In the genomic region with DNA sequence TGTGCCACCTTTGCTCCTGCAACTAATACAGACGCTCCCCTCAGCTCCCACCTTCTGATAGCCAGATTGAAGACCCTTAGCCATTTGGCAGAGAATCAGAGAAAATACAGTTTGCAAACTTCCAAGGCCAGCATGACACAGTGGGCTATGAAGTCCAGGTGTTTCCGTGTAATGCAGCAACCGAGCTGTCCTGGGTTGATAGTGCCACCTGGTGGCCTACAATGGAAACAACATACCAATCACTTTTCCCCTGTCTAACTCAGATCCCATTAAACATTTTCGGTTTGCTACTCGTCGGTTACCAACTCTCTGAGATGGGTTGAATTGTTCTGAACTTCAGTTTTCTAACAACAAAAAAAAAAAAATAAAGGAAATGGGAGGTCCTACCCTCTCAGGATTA, we compare ENCODE assay signal across 16 mouse cellular contexts. TPM values are rescaled to one million over a fixed set of nuclear protein-coding genes. Genes with fewer than 3 reads are reported as not detected.
DNase-seq lines count a peak whose midpoint lies in the region; ATAC-seq and TF ChIP-seq lines count a peak whose summit lies in the region.
"Had no signal": no experiment of that assay in that cellular context is flagged by ENCODE, and none has a peak within 500 bp of the region (broad histone marks: within the 10 kb centered on the region; RNA-seq: fewer than 3 reads in every experiment).

No protein-coding gene starts in this region.

- no peak for TF ChIP-seq EP300 in lung, postnatal 0 days (IDR thresholded peaks at IDR 0.05)

- H3K9me3 ChIP-seq in intestine, postnatal 0 days (ENCODE audit: control insufficient read depth): no peaks in the 10 kb centered on the region
- H3K9me3 ChIP-seq in intestine, embryonic 15.5 days: no peaks in the 10 kb centered on the region
- no peaks in the 10 kb centered on the region for H3K9me3 ChIP-seq in lung, postnatal 0 days (ENCODE audit: low read length)

- no peak for DNase-seq in lung, postnatal 0 days (ENCODE audit: low spot score)
- no peak for DNase-seq in lung, postnatal 25 days (ENCODE audit: low spot score)
- peak; percentile 2 for DNase-seq in MEL-GATA-1-ER (ENCODE audit: extremely low read depth, low read depth)
- no peak for DNase-seq in cerebellum, adult 11 months
- DNase-seq: cerebellum, postnatal 14 days; heart, adult 11 months; layer of hippocampus, adult 9-11 months; lung, adult 18-20 months; right cerebral cortex, adult 18-20 months; thymus, adult 2 months had no signal

- no peak for TF ChIP-seq POLR2A in small intestine, adult 2 months (IDR thresholded peaks at IDR 0.05; ENCODE audit: low read depth, low read length)

- TF ChIP-seq CTCF in intestine, postnatal 0 days (IDR thresholded peaks at IDR 0.05; ENCODE audit: low read depth): peak; percentile 43
- TF ChIP-seq CTCF in lung, postnatal 0 days (IDR thresholded peaks at IDR 0.05): peak; percentile 21; the same call in 1 of the 2 replicates
- peak; percentile 13; the same call in 1 of the 2 replicates for TF ChIP-seq CTCF in small intestine, adult 2 months (IDR thresholded peaks at IDR 0.05; ENCODE audit: extremely low read depth, insufficient read length, insufficient replicate concordance, low read depth, low read length)

- ATAC-seq in intestine, postnatal 0 days: no peak
- no peak for ATAC-seq in intestine, embryonic 15.5 days
- no peak for ATAC-seq in lung, postnatal 0 days
- ATAC-seq in inflammation-experienced regulatory T-cells, adult 6 months: no peak

- H3K4me2 ChIP-seq in intestine, postnatal 0 days (replicated peaks; ENCODE audit: low read depth): no peak overlapping the region
- H3K4me2 ChIP-seq in intestine, embryonic 15.5 days (replicated peaks): no peak overlapping the region
- no peak overlapping the region for H3K4me2 ChIP-seq in lung, postnatal 0 days (replicated peaks; ENCODE audit: low read depth, low read length)
- H3K4me2 ChIP-seq: hindbrain, embryonic 13.5 days had no signal

- no peaks in the 10 kb centered on the region for H3K4me1 ChIP-seq in intestine, postnatal 0 days (replicated peaks; ENCODE audit: control insufficient read depth, insufficient read depth, low read length)
- no peaks in the 10 kb centered on the region for H3K4me1 ChIP-seq in intestine, embryonic 15.5 days (replicated peaks)
- H3K4me1 ChIP-seq in lung, postnatal 0 days (ENCODE audit: insufficient read depth, low read depth, low read length): no peaks in the 10 kb centered on the region
- H3K4me1 ChIP-seq in small intestine, adult 2 months (ENCODE audit: control insufficient read depth, insufficient read depth, insufficient read length, low read length): no peaks in the 10 kb centered on the region
- H3K4me1 ChIP-seq: embryonic facial prominence, embryonic 10.5 days; hindbrain, embryonic 13.5 days had no signal

- no peak overlapping the region for H3K4me3 ChIP-seq in intestine, postnatal 0 days (ENCODE audit: low read depth, low read length)
- no peak overlapping the region for H3K4me3 ChIP-seq in intestine, embryonic 15.5 days (replicated peaks)
- H3K4me3 ChIP-seq in lung, postnatal 0 days (ENCODE audit: low read depth, low read length): no peak overlapping the region
- H3K4me3 ChIP-seq in small intestine, adult 2 months (ENCODE audit: low read depth, low read length): no peak overlapping the region
- H3K4me3 ChIP-seq: embryonic facial prominence, embryonic 10.5 days; hindbrain, embryonic 13.5 days had no signal

- no peaks in the 10 kb centered on the region for H3K27me3 ChIP-seq in intestine, postnatal 0 days (replicated peaks; ENCODE audit: control insufficient read depth, insufficient read depth, low read length)
- no peaks in the 10 kb centered on the region for H3K27me3 ChIP-seq in intestine, embryonic 15.5 days (replicated peaks)
- no peaks in the 10 kb centered on the region for H3K27me3 ChIP-seq in lung, postnatal 0 days (replicated peaks; ENCODE audit: insufficient read depth, low read length)
- no peaks in the 10 kb centered on the region for H3K27me3 ChIP-seq in small intestine, adult 2 months (ENCODE audit: control insufficient read depth, insufficient read depth, low read length)
- H3K27me3 ChIP-seq: hindbrain, embryonic 13.5 days had no signal

- WGBS in intestine, postnatal 0 days: 77% methylated on average over 6 of the region's 6 CpGs
- WGBS in intestine, embryonic 15.5 days: 79% methylated on average over 6 of the region's 6 CpGs
- WGBS in lung, postnatal 0 days: 82% methylated on average over 6 of the region's 6 CpGs
- WGBS in small intestine, adult 2 months: 79% methylated on average over 6 of the region's 6 CpGs

- H3K27ac ChIP-seq in intestine, postnatal 0 days (ENCODE audit: low read depth, low read length): no peak overlapping the region
- no peak overlapping the region for H3K27ac ChIP-seq in intestine, embryonic 15.5 days
- H3K27ac ChIP-seq in lung, postnatal 0 days (ENCODE audit: low read length): no peak overlapping the region
- H3K27ac ChIP-seq in small intestine, adult 2 months (ENCODE audit: insufficient read depth, low read depth, low read length): no peak overlapping the region
- H3K27ac ChIP-seq: embryonic facial prominence, embryonic 10.5 days; hindbrain, embryonic 13.5 days had no signal

- no peak overlapping the region for H3K9ac ChIP-seq in intestine, postnatal 0 days (ENCODE audit: low read depth, low read length)
- no peak overlapping the region for H3K9ac ChIP-seq in intestine, embryonic 15.5 days
- no peak overlapping the region for H3K9ac ChIP-seq in lung, postnatal 0 days (replicated peaks; ENCODE audit: low read depth)
- H3K9ac ChIP-seq: hindbrain, embryonic 13.5 days had no signal

- no peaks in the 10 kb centered on the region for H3K36me3 ChIP-seq in intestine, postnatal 0 days (ENCODE audit: control insufficient read depth, insufficient read depth)
- H3K36me3 ChIP-seq in intestine, embryonic 15.5 days: no peaks in the 10 kb centered on the region
- no peaks in the 10 kb centered on the region for H3K36me3 ChIP-seq in lung, postnatal 0 days (ENCODE audit: insufficient read depth, low read length)
- no peaks in the 10 kb centered on the region for H3K36me3 ChIP-seq in small intestine, adult 2 months (ENCODE audit: control insufficient read depth, insufficient read depth, low read length)
- H3K36me3 ChIP-seq: embryonic facial prominence, embryonic 10.5 days; hindbrain, embryonic 13.5 days had no signal

RNA-seq across cellular contexts. Expression of gene Rps15a, which starts 59.7 kb away (rescaled TPM):
- 433 and 466 TPM in 2 replicates for polyA plus RNA-seq in intestine, postnatal 0 days (2015; fragmentation: Nextera tagmentation; extraction: Ambion mirVana)
- 746 and 766 TPM in 2 replicates for polyA plus RNA-seq in intestine, embryonic 15.5 days (2015; fragmentation: Nextera tagmentation; extraction: Ambion mirVana)
- 556 and 600 TPM in 2 replicates for polyA plus RNA-seq in lung, postnatal 0 days (2015; fragmentation: Nextera tagmentation; extraction: Ambion mirVana)
- polyA plus RNA-seq in small intestine, adult 2 months (2012; rRNA removed): 94.0 and 192 TPM in 2 replicates
- polyA plus RNA-seq in inflammation-experienced regulatory T-cells, adult 6 months (2017; shearing (Covaris generic)): 1,000 to 10,000 TPM; 1,617 to 2,517 (median 1,732) TPM
